Mouse (Mus musculus): ENCODE measurements around the gene Disp3.
A peak's percentile ranks its signal among the peaks of the same experiment; 100 is the strongest.

Gene Disp3

DNA sequence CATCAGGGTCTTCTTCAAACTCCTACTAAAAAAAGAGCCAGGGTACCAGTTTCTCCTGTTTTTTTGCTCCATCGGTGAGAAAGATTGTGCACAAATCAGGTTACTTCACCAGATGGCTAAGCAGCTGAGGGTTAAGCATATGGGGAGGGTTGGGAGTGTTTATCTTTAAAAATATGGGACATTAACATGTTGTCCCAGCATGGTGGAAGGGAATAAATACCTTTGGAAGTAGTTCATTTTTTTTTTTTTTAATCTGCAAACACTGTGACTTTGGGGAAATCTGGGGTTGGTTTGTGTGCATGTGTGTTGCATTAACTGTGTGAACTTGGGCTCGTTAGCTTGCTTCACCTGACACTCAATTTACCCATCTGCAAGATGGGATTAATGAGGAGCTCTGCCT, 3.3 kb upstream of the Disp3 start:
- DNase-seq (ENCODE audit: low read depth, low spot score) = no peak

DNA sequence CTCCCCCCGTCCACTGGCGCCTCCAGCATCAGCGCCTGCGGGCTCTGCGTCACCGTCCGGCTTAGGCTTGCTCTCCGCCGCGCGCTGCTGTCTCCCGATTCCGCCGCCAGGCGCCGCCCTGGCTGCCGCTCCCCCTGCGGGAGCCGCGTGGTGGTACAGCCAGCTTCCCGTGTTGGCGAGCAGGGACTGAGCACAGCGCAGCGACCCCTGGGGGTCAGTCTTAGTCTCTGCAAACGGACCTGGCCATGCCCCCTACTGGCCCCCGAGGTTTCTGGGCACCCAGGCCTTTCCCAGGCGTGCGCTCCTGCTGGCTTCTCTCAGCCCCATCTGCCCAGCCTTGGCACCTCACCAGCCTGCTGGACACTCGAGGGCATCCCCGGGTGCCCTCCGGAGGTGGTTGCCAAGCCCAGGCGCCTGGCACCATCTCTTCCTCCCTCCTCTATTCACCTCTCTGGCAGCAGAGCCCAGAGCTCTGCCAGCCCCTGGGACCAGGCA, 337 bp upstream of the Disp3 start:
- peak; percentile 61 for DNase-seq (ENCODE audit: low read depth, low spot score)

DNA sequence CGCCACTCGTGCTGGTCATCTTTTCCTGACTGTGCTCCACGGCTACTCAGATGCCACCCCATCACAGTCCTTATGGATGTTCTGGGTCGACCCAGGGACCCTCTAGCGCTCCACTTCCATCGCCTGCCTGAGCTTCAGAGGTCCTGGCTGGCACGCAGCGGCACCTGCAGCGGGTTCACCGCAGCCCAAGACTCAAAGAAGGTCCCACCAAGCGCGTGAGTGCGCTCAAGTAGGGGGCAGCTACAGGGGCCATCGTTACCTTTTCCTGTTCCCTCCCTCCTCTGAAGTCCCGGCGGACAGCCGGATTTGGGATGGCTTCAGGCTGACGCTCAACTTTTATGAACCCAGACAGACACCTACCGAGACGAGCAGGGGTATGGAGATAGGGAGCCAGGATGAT, 724 bp downstream of the Disp3 start:
- DNase-seq (ENCODE audit: low read depth, low spot score) = no peak

DNA sequence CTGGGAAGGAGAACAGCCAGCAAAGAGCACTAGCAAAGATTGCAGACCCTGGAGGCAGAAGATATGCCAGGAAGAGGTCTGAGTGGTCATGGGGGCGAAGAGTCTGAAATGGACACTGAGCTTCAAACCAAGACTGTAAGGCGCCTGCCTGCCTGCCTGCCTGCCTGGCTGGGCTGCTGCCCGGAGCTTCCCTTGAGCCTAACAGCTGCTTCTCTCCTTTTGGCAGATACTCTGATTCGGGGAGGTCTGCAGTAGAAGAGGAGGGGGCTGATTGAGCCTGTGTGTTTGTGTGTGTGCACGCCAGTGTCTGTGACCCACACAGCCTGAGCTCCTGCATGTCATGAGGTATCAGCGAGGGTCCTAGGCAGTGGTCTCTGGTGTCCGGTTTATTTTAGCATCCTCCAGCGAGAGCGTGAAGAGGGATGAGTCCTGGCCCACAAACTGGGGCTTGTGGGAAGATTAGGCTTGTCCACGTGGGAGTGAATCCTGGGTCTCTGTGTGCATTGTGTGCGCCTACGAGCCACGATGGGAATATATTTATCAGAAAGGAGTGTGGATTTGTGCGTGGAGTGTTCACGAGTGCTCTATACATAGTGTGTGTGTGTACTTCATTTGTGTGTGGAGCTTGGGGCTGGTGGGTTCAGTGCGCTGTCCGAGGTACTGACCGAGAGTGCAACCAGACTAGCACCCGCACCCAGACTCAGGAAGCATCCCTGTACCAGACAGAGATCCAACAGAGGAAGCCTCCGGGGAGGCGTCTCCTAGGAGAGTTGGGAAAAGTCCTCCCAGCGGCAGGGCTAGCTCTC, 1.3 kb downstream of the Disp3 start:
- no peak for DNase-seq (ENCODE audit: low read depth, low spot score)

DNA sequence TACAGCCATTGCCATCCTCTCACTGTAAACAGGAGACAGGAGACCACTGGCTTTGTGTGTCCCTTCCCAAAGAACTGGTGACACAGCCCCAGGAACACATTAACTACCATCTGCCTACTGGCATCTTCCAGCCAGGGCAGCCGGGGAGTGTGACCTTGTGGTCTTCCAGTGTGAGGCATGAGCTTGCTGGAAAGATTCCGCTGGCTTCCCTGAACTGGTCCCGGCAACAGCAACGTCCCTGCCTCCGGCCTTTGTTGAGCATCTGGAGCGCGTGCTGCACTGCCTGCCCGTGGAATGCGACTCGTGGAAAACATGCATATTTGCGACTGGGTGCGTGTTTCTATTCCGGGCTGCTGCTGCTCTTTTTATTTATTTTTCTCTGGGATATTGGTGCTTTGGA, 3.5 kb downstream of the Disp3 start:
- DNase-seq (ENCODE audit: low read depth, low spot score) = no peak

DNA sequence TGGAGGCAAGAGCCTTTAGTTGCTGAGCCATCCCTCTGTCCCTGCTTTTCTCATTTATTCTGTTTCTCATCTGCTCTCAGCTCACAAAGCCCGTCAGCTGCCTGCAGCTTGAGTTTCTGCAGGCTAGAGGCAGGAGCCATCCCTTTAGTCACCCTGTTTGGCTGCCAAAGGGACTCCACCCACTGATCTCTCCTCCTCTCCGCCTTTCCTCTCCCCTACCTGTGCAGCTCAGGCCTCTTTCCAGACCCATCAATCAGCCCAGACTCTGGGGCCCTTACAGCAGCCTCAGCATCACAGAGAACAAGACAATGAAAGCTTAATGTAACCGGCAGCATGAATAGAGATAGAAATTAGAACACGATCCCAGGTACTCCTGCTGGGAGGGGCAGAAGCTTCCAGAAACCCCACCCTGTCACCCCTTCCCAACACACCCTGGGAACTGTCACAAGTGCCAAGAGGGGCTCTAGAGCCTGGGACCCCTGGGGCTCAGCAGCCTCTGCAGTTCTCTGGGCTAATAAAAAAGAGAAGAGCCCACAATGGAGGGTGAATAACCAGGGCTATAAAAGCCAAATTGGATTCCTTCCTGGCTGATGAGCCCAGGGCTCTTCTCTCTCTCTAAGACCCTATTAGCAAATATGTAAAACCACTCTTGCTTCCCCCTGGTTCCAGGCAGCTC, 10.8 kb downstream of the Disp3 start:
- DNase-seq (ENCODE audit: low read depth, low spot score) = no peak

DNA sequence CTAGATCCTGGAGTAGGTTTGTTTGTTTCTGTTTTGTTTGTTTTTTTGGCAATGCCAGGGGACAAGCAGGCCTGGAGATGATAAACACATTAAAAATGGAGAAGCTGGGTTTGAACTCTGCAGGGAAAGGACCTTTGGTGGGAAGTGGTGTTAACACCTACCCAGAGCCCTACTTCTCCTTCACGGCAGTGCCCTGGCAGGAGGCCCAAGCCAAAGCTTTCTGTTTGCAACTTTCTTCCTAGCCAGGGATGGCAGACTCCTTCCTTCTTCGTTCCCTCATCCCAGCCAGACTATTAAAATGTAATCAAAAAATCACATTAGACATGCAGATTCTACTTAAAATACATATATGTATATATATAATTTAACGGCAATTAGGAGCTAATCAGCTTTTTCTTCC, 13.1 kb downstream of the Disp3 start:
- DNase-seq (ENCODE audit: low read depth, low spot score) = no peak

DNA sequence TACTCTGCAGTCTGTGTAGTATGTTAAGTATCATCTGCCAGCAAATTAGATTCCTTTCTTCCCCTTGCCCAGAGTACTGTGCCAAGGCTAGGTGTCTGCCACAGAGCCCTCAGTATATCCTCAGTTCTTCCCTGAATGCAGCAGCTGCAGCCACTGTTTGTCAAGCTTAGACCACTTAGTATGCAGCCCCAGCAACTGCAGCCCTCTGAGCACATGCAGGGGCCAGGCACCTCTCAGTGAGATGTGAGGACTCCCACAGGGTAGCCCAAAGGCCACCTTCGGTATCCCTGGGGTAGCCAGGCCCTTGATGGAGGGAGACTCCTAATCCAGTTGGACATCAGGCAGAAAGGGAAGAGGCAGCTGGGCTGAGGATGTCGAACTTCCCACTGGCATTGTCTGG, 14.5 kb downstream of the Disp3 start:
- no peak for DNase-seq (ENCODE audit: low read depth, low spot score)

DNA sequence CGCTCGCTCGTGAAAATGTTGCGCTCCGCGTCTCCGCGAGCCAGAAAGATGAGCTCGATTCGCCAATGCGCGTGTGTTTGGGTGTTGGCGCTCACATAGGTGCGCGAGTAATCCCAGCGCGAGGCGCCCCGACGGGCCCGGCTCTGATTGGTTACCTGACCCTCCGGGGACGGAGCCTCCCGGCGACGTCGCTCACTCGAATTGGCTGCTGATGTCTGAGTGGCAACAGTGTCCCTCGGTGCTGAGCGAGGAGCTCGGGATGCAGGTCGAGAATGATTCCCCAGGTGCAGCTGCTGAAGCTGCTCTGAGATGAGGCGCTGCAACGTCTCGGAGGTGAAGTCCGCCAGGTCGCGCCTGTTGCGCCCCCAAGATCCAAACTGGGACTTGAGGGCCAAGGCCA, 16.1 kb downstream of the Disp3 start:
- no peak for DNase-seq (ENCODE audit: low read depth, low spot score)

DNA sequence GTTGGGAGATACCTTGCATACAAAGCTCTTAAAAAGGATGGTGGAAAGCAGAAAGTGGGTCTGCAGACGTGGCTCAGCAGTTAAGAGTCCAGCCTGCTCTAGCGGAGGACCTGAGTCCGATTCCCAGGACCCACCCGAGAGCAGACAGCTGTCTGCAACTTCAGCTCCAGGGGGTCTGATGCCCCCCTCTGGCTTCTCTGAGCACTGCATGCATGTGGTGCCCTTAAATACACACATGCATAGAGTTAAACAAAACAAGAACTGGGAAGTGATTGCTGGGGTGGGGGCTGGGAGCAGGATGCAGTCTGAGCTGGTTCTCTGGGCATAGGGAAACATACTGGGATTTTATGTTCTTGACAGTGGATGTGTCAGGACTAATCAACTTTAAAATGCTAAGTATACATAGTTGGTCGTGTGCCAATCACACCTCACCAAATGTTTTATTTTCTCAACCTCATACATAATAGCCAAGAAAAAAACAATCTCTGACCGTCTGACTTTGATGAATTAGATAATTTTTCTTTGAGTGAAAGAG, 20.7 kb downstream of the Disp3 start:
- no peak for DNase-seq (ENCODE audit: low read depth, low spot score)

DNA sequence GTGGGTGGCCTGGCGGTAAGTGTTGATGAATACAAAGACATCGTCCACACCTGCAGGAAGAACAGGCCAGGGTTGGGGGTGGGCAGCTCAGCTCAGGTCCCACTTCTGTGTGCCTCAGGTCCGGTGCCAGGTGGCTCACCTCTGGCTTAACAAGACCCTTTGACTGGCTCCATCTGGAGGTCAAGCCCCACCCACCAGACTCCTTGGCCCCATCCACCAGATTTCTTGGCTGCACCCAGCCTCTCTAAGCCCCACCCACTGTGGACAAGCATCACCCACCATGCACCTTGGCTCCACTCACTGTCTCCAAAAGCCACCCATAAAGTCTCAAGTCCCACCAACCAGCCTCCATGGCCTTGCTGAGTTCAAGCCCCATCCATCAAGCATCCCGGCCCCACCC, 27.8 kb downstream of the Disp3 start:
- no peak for DNase-seq (ENCODE audit: low read depth, low spot score)

DNA sequence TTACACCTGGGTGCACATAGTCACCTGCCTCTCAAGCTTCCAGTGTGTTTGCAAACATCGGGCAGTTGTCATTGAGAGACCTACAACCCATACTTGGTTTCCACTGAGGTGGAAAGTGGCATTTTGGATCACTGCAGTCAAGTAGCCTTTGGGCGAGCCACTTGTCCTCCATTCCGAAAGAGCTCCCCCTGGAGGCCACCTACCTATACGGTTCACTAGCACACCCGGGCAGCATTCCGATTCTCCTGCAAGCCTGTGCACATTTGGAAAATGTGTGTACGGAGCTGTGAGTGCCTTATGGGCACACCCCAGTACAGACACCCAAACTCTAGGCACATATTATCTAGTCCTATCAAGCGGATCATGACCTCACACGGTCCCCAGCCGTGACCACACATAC, 38.4 kb downstream of the Disp3 start:
- no peak for DNase-seq (ENCODE audit: low read depth, low spot score)

DNA sequence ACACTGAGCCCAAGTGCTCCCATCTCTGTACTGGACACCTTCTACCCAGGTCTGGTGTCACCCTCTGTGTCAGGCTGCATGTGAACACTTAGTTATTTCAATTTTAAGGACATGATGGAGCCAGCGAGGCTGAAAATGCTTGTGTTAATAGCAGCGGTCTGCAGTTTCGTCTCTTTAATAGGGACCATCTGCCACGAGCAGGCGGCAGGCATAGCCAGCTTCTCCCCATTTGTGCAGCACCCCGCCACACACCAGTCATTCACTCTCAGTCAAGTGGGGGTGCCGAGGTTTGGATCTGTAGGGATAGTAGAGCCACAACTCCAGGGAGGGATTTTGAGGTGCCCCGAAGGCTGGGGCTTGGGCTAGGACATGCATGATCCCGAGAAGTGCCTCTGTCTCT, 47.4 kb downstream of the Disp3 start:
- no peak for DNase-seq (ENCODE audit: low read depth, low spot score)

DNA sequence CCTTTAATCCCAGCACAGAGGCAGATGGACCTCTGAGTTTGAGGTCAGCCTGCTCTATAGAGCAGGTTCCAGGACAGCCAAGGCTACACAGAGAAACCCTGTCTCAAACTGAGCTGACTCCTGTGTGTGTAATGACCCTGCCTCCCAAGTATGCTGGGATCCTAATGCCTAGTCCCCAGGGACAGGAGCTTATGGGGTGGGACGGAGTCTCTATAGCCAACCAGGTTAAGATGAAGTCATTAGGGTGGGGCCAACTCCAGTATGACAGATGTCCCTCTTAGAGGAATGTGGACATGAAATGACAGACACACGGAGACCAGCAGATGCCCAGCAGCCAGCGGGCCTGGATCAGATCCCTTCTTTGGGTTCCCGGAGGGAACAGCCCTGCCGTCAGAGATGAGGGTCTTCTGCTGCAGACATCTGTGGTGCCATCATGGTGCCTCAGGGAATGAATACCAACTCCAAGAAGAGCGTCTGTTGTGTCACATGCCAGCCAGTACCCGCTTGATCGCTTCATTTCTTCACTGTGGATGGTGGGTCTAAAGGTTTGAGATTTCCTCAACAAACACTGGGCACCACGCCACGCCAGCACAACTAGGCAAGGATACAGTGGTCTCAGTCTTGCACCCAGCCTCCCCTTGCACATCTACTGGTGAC, 48.2 kb downstream of the Disp3 start:
- DNase-seq (ENCODE audit: low read depth, low spot score) = no peak

DNA sequence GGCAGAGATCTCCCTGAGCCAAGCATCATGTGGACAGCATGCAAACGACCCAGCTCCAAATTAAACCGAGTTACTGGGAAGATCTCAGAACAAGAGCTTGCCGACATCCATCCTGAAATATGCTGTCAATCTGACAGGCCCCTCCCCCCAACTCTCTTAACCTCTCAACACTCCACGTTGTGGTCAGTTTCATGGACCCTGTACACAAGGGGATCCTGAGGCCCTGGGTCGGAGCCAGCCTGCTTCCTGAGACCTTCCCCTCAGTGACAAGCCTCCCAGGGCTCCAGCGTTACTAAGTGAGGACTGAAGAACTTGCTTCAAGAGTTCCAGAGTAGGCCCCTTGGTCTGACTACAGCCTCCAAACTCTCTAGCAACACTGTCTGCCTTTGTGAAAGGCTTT, 48.8 kb downstream of the Disp3 start:
- no peak for DNase-seq (ENCODE audit: low read depth, low spot score)

DNA sequence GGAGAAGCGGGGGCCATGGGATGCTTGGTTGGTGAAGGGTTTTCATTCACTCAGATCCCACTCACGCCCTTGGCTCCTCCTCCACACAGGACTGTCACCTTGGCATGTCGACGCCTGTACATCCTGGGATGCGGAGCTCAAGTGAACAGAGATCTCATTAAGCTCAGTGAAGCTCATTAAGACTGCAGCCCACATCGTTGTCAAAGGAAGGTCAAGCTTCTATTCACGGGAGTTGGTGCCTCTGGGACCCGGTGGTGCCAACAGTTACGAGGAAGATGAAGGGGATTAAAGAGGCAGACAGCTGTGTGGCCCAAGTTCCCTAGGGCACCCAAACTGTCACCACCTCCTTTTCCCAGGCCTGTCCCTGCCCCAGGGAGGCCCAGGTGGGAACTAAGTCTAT, 49.5 kb downstream of the Disp3 start:
- no peak for DNase-seq (ENCODE audit: low read depth, low spot score)

DNA sequence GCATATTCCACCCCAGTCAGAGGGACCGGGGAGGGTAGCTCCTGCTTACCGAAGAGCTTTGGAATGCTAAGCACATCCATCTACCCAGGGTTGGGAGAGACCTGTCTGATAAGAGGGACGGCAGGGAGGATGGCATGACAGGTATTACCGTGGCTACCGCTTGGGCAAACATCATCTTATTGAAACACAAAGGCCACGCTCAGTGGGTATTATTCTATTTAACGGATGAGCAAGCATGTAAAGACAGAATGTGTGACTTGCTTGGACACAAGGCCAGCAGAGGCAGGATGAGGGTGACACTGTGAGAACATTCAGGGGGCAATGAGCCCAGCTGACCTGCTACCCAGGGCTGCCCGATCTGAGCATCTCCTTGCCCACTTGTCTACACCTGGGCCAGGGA, 51.1 kb downstream of the Disp3 start:
- DNase-seq (ENCODE audit: low read depth, low spot score) = no peak

DNA sequence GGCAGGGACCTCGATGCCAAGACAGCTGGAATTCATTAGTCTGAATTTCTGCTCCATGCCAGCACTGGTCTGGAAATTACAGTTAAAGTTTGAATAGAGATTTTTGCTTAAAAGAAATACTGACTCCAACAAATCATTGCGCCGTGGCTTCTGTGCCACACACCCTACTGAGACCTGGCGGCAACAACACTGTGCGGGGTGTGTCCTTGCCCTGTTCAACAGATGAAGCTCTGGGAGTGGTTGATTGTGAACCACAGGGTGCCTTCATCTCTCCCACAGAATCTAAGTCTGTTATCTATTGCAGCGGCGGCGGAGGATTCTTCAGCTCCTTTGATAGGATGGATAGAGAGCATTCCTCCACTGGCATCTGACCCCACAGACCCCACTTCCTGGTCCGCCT, 54.7 kb downstream of the Disp3 start:
- no peak for DNase-seq (ENCODE audit: low read depth, low spot score)

DNA sequence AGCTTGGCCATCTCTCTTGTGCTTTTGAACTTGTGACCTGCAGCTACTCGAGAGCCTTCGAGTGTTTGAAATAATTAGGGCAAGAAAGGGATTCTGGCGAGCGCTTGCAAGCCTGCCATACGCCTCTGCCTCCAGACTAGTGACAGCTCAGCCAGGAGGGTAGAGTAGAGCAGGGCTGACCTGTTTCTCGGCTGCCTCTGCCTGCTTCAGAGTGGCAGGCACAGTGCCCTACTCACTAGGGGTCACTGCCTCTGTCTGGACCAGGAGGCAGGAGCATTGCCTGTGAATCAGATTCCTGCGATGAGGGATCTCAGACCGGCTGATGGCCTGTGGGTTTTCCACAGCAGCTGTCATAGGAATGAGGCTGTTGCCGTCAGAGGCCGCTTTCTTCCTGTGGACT, 55.1 kb downstream of the Disp3 start:
- DNase-seq (ENCODE audit: low read depth, low spot score) = no peak

DNA sequence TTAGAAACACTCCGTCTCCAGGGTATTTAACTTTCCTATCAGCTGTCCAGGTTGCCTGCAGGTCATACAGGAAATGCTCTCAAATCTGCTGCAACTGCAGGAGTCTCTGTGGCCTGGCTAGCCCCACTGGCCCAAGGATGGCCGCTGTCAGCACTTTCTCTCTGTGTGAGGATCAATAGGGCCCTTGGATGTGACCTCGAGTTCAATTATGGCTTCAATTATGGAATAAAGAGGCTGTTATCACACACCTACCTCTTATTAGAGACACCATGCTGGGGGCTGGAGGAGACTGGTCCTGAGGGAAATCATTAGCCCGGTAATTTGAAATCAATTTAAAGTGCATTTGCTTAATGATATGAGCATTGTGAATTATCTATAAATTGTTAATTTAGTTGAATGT, 55.6 kb downstream of the Disp3 start:
- no peak for DNase-seq (ENCODE audit: low read depth, low spot score)

DNA sequence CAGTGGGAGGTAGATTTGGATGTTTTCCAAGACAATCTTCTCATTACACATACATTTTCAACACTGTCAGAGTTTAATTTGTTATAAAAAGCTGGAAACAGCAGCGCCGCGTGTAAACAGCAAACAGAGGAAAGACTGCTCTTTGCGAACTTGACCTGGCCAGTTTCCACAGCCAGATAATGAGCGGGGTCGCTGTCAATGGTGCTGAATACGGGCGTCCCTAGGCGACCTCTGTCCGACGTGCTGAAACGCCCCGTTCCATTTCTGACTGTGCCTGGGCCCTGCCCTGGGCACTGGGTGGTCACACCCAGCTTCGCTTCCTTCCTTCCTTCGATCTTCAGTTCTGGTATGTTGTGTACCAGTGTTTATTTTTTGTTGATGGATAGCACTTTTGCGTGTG, 58.1 kb downstream of the Disp3 start:
- no peak for DNase-seq (ENCODE audit: low read depth, low spot score)

DNA sequence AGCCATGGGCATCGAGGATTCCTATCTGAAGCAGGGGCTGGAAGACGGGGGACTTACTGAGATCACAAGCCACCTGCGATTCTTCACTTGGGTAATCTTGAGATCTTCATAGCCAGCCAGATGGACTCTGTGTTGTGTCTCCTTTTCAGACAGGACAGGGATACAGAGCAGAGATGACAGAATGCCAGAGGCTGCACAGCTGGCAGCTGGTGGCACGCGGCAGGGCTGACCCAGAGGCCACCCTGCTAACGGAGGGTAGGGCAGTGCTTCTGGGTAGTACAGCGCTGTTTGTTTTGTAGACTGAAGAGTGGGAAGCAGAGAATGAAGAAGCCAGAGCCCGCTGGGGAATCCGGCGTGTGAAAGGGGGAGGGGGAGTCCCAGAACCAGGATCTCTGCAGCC, 64.8 kb downstream of the Disp3 start:
- no peak for DNase-seq (ENCODE audit: low read depth, low spot score)

DNA sequence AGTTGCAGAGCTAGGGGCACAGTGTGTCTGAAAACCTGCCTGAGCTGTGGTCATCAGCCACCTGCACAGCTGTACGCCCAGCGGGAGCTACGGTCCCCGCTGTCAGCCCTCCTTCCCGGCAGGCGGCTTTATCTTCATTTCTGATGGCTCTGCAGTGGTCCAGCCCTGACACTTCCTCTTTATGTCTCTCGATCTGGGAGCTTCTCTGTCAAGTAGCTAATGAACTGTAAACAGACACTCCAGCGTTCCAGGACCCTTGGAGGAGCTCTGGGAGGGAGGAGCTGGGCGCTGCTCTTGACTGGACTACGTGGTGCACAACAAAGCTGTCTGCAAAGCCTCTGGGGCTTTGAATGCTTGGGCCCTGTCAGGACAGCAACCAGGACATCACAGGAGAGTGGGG, 67.1 kb downstream of the Disp3 start:
- DNase-seq (ENCODE audit: low read depth, low spot score) = no peak
